Mouse (Mus musculus) gastrocnemius, adult 8-10 months (tissue): ENCODE measurements around the gene Anp32b. TPM values are rescaled to one million over a fixed set of nuclear protein-coding genes. Genes with fewer than 3 reads are reported as not detected.

Experiments used
- DNase-seq, 2 experiments: peaks; one replicate each; pipeline ENCODE4 v3.0.0; 2022; ENCODE audit warnings: low spot score in 2 of 2
- total RNA-seq, 4 experiments: library from RNA; stranded (reverse); gene quantifications; 2 replicates each; pipeline ENCODE4 v1.2.4; 2022

Gene Anp32b
- total RNA-seq, 4 experiments from 2014 or later, result 64.6 to 80.2 (median 70.7) TPM

DNA sequence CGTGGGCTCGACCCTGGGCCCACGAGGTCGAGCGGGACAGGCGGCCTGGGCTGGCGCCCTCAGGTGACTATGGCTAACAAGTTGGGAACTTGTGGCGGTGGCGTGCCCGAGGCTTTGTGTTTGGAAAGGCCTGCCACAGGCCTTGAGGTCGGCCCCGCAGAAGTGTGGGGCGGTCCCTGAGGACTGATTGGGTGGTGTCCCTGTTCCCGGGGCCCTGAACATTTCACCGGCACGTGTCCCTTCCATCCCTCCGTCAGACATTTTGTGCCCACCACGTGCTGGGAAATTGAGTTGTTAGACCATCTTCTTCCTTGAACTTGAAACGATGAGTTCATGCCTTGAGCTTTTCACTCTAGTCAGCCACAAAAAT, 1.8 kb downstream of the Anp32b start:
- peak; percentile 14 to 23 for DNase-seq

GRCm38 (mm10) chr4:46452855-46453719, 2.4 kb downstream of the Anp32b start:
- no peak for DNase-seq

DNA sequence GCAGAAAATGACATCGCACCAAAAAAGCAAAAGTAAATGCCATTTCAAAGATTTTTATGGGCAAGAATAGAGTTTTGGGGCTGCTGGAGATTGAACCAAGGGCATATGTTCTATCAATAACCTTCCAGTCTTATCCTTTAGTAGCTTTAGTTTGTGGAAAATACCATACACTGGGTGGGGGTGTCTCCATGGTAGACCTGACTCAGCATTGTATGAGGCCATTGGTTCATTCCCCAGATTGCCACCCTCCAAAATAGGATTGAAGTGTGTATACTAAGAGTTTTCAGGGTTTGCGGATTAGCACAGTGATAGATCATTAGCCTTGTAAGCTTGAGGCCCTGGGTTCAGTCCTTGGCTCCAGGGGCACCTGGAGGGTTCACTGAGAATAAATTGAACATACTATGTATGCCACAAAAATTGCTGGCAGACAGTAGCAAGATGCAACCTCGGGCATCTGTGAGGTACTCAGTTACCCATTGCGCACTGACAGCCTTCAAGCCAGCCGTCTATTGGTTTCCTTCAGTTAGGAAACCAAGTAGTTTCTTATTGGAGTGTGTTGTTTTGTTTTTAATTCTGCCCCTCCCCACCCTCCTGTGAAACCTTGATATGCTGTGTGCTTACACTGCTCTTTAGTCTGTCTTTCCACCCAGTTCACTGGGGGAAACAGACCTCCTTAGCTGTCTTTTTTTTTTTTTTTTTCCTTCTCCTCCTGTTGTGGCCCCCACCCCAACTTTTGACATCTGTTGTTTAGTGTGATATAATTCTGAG, 3.6 kb downstream of the Anp32b start:
- DNase-seq, result no peak

DNA sequence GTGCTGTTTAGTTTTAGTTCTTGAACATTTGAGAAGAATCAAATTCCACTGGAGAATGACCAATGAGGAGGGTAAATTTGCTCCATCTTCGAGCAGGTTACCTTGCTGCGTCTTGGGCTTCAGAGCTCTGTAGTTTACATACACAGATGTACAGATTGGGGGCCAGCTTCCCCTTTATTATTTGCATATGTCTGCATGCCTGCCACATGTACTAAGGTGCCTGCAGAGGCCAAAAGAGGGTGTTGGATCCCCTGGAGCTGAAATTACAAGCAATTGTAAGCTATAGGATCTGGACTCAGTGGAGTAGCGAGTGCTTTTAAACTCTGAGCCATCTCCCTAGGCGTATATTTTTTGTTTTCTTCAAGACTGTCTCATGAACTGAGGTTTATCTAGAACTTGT, 6.1 kb downstream of the Anp32b start:
- DNase-seq, result no peak

- DNase-seq, result no peak
Observed at GRCm38 (mm10) chr4:46457186-46457585, 6.5 kb downstream of the Anp32b start.

GRCm38 (mm10) chr4:46458411-46458810, 7.7 kb downstream of the Anp32b start:
- no peak for DNase-seq

DNA sequence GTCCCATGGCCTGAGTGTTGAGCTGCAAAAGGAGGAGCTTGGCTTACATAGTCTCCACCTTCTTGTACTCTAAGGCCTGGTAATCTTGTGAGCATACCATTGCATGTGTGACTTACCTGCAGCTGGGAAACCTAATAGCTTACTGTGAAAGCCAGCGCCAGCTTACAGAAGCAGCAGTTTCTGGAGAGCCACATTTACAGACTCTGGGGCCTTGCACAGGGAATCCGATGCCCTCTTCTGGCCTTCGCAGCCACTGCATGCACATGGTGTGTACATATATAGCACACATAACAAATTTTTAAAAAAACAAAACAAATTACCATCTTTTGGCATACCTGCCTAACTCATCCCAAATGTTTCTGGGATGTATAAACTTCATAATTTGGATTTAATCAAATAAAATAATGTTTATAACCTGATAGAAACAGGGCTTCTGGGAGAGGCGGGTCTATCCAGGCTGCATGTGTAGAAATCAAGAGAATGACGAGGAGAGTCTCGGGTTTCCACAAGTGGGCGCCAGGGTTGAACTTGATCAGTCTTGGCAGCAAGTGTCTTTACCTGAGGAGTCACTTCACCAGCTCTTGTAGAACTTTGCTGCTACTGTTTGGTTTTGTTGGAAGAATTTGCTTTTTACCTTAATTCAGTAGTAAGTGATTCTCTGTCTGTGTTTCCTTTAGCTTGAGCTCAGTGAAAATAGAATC, 12.6 kb downstream of the Anp32b start:
- DNase-seq, result no peak

DNA sequence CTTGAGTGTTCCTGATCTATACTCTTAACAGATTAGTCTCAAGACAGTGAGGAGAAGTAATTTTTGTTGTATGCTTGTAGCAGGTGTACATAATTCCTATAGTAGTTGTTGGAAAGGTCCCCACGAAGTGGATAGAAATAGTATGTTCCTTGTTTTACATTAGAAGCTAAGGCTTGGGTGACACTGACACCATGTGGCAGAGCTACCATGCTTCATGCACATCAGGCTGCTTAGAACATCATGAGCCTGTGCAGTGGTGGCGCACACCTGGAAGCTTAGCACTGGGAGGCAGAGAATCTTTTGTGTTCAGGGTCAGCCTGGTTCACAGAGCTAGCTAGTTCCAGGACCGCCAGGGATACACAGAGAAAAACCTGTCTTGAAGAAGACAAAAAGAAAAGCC, 15.0 kb downstream of the Anp32b start:
- DNase-seq, result no peak

DNA sequence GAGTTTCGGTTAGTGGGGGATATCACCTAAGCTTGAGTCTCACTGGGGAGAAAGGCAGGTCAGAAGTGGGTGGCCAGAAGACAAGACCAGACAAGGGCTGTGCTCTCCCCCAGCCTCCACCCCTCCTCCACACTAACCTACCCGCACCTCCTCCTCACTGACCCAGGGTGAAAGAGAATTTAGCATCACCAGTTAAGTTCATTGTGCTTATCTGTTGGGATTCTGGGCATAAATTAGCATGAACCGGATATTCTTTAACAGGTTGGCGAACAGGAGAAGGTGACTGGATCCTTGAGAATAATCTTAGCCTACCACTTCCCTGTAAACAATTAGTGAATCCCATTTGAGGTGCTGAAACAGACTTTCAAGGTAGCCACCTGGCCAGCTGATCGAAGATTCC, 24.4 kb downstream of the Anp32b start:
- DNase-seq, result no peak

DNA sequence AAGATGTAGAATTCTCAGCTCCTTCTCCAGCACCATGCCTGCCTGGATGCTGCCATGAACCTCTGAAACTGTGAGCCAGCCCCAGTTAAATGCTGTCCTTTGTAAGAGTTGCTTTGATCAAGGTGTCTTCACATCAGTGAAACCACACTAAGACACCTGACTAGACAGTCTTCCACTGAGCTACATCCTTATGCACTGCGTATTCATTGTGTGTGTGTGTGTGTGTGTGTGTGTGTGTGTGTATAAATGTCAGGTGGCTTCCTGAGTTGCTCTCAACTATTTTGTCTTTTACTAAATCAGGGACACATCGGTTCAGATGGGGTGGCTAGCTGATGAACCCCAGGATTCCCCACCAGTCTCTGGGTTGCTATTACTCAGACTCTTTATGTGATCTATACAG, 28.4 kb downstream of the Anp32b start:
- no peak for DNase-seq

- DNase-seq, result peak; percentile 89 to 91
Observed at GRCm38 (mm10) chr4:46485696-46486417, 35.2 kb downstream of the Anp32b start.

DNA sequence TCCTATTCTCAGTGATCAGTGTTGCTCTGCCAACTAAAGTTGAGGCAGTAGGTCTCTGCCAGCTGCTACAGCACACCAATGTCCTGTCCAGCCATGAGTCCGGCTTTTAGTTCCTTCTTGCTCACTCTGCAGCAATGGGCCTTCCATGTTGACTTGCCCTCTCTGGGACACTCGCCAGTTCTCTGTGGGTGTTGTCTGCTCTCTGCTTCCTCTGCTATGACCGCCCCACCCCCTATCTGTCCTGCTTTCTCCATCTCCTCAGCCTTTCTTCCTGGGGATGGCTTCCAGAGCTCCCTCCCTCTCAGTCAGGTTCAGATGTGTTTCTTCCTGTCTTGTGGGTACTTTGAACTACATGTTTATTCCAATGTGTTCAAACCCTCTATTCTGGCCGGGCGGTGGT, 36.6 kb downstream of the Anp32b start:
- DNase-seq, result peak in 1 of 2 experiments; percentile 35

DNA sequence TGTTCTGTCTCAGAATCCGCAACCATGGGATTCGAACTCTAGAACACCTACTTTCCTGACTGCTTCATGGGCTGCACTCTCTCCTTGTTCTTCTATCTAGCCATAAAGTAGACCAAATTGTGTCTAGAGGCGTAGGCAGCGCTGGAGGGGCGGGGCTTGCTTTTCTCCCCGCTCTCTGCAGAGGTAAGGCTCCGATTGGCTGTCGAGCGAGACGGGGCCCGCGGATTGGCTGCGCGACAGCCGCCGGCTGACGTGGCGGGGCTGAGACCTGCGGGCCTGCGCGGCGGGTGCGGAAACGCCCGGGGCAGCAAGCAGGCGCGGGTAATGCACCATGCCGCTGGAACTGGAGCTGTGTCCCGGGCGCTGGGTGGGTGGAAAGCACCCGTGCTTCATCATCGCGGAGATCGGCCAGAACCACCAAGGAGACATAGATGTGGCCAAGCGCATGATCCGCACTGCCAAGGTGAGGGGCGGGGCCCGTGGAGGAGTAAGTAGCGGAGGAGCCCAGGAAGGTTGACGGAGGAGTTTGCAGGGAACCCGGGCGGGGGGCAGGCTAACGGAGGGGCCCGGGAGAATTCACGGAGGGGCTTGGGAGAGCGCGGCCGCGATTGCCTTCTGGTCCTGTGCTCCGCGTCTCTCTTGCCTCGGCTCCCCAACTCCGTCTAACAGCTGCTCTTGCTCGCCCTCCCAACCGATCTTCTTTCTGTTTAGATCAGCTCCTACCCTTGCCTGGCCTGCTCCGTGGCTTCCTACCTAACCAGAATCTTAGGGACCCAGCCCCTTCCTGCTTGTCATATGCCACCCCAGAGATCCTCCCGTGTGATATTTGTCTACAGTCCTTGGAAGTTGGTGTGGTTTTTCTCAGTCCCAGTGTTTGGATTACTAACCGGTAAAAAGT, 38.6 kb downstream of the Anp32b start, which contains the start of gene Nans:
Gene Nans (plus strand): TSS at position 221 of the 898 bp plus-strand sequence.
- DNase-seq, result peak; percentile 89 to 93

- DNase-seq, result no peak
Observed at GRCm38 (mm10) chr4:46493071-46493470, 42.4 kb downstream of the Anp32b start.

DNA sequence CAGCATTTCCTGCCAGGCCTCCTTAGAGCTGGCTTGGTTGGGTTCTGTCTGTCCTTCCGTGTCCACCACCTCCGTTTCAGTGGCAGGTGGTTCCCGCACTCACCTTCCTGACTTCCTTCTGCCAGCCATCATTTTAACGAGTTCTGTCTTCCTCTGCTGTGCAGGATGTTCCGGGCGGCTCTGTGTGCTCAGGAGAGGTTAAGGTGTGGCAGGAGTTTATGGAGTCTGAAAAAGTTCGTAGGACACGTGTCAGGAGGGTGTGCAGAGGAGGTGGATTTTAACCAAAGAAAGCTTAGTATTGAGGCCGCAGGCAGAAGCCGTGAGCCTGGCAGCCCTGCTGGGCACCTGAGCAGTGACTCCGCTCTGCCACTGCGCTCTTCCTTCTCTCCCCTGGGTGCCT, 44.8 kb downstream of the Anp32b start:
- no peak for DNase-seq

DNA sequence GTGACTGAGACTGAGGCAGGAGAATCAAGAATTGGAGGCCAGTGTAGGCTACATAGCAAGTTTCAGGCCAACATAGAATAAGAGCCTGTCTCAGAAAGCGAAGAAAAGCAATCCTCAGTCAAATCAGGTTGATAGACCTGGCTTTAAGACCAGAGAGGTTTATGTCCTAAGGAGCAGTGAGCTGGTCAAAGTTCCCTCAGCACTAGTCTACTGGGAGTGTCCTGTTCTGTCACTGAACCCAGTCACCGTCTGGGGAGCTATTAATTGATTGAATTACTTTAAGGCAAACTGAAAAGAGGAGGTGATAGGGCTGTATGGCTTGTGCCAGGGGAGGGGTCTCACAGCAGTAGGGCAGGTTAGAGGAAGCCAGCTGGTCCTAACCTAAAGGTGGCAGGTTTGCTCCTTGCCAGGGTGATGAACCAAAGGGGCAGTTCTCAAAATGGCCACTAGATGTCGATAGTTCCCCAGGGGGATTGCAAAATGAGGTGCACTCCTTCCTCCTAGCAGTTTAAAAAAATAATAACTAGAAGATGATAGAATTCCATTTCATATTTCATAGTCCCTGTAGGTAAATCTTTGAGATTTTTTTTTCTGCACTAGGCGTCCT, 46.7 kb downstream of the Anp32b start:
- DNase-seq, result no peak

DNA sequence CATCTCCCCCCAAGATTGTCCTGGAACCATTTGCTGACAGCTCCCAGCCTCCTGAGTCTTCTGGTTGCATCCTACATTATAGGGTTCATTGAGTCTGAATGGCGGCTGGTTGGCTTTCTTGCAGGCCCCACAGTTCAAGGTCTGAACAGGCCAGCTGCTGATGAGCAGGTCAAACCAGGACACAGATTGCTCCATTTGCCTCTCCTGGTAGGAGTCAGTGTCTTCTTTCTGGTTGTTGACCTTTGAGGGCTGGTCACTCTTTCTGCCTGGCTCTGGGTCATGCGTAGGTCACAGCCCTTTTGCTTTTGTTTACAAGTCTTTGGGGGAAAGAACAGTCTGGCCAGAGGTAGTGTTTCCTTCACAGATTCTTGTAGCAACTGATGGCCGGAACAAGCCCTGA, 47.8 kb downstream of the Anp32b start:
- no peak for DNase-seq

DNA sequence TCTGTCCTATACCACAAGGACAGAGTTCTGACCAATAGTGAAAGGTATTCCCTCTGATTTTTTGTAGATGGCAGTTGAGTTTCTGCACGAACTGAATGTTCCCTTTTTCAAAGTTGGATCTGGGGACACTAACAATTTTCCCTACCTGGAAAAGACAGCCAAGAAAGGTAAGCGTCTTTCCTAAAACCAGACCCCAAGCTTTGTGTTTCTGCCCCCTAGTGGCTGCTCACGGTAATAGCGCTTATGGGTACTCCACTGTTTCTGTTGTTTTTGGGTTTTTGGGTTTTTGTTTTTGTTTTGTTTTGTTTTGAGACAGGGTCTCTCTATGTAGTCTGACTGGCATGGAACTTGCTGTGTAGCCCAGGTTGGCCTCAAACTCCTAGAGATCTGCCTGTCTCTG, 48.3 kb downstream of the Anp32b start:
- no peak for DNase-seq

DNA sequence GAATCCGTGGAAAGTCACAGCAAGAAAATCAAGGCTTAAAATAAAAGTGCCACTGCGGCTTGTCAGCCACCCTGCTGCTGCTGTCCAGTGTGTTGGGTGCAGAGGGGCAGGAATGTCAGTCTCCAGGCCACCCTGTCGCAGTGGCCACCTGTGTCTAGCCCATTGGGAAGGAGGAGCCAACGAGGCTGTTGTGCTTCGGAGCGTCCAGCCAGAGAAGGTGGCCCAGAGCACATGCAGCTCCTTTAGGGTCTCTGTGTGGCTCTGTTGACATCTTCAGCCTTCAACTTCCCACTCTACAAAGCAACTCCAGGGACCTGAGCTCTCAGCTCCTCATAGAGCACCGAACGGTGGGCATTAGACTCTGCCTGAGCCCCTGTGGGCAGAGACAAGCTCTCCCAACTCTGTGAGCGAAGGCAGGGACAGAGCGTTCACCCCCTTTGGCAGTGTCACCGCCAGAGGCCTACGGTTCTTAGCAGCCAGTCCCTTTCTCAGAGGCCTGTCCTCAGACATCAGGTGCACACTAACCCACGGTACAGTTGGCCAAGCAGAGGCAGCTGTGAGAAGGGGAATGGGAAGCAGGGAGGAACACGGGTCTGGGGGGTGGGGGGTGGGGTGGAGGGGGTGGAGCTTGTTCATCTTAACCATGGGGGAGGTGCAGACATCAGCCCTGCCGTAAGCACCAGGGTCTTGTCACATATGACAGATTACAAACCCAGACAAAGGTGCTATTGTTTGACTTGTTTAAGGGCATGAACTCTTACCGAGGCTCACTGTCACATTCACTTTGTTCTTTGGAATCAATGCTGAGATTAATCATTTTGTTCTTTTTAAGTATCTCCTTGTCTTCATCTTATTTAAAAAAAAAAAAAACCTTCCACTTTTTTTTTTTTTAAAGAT, 52.2 kb downstream of the Anp32b start:
- no peak for DNase-seq
